Mouse (Mus musculus) forebrain, embryonic 12.5 days (tissue): ENCODE results near the gene Kcnab3. TPM values are rescaled to one million over a fixed set of nuclear protein-coding genes. Genes with fewer than 3 reads are reported as not detected.
A peak's percentile ranks its signal among the peaks of the same experiment; 100 is the strongest.

Experiments used
- ATAC-seq: fragments of 200-750 bp; cut with Nextera tagmentation; 2 replicates; pipeline ENCODE4 v1.8.0; 2017; ENCODE audit warnings: moderate TSS enrichment; ENCODE audit not compliant: low FRiP score
- H3K27ac ChIP-seq: fragments of 300-500 bp; sonication (generic); 2 replicates; pipeline ENCODE4 v1.5.1; 2016; ENCODE audit warnings: mild to moderate bottlenecking
- H3K27me3 ChIP-seq: fragments of 300-500 bp; sonication (generic); 2 replicates; pipeline ENCODE4 v1.6.1; 2016; ENCODE audit warnings: mild to moderate bottlenecking
- H3K36me3 ChIP-seq: fragments of 300-500 bp; sonication (generic); replicated peaks from 2 replicates; pipeline ENCODE4 v1.6.1; 2016; ENCODE audit warnings: mild to moderate bottlenecking
- H3K4me1 ChIP-seq: fragments of 300-500 bp; sonication (generic); 2 replicates; pipeline ENCODE4 v1.6.1; 2016
- H3K4me2 ChIP-seq: fragments of 300-500 bp; sonication (generic); 2 replicates; pipeline ENCODE4 v1.6.1; 2016; ENCODE audit warnings: mild to moderate bottlenecking, moderate library complexity
- H3K4me3 ChIP-seq: fragments of 300-500 bp; sonication (generic); replicated peaks from 2 replicates; pipeline ENCODE4 v1.5.1; 2016; ENCODE audit warnings: mild to moderate bottlenecking
- H3K9ac ChIP-seq: fragments of 300-500 bp; sonication (generic); 2 replicates; pipeline ENCODE4 v1.6.1; 2016; ENCODE audit warnings: mild to moderate bottlenecking
- H3K9me3 ChIP-seq: fragments of 300-500 bp; sonication (generic); 2 replicates; pipeline ENCODE4 v1.6.1; 2016
- WGBS: fragments of 180-500 bp; shearing (Covaris S2); methylation state at CpG from one replicate; pipeline ENCODE4 v1.1.7; 2016; 5-methylcytosine and 5-hydroxymethylcytosine counted together
- polyA plus RNA-seq: library from polyadenylated mRNA; unstranded; fragments of >200 nt; fragmentation: Nextera tagmentation; extraction: Ambion mirVana; gene quantifications from 2 replicates; pipeline ENCODE4 v1.2.1, GENCODE M21; 2016

The Kcnab3 gene
- polyA plus RNA-seq, 1 experiment from 2014 or later: 5.5 TPM

DNA sequence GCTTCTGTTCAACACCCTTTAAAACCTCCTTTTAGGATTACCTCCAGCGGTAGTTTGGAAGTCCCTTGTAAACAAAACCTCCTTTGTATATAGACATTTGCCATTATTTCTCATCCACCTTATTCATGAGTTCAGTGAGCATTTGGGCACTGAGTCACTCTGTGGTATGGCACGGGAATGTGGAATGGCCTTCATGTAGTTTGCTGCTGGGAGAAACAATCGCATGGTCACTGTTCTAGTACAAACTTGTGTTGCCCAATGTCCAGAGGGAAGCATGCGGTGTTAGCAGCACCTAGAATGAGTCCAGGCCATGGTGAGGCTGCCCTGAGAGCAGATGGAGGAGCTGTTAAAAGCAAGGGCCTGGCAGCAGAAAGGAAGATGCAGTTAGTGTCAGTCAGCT is 8.7 kb downstream of the Kcnab3 start:
- Histone ChIP-seq H3K27ac (no peak overlapping the region), H3K9ac (no peak overlapping the region), H3K4me2 (no peak overlapping the region), H3K36me3 (no peaks in the 10 kb centered on the region), H3K9me3 (0 out of 2 replicates have a peak, but pooled peaks cover 5% of the 10 kb centered on the region), H3K4me1 (peaks cover 18% of the 10 kb centered on the region), H3K4me3 (no peak overlapping the region), H3K27me3 (peaks cover 23% of the 10 kb centered on the region)
- no peak for ATAC-seq
- 67% methylated on average over 4 of the region's 4 CpGs for WGBS

DNA sequence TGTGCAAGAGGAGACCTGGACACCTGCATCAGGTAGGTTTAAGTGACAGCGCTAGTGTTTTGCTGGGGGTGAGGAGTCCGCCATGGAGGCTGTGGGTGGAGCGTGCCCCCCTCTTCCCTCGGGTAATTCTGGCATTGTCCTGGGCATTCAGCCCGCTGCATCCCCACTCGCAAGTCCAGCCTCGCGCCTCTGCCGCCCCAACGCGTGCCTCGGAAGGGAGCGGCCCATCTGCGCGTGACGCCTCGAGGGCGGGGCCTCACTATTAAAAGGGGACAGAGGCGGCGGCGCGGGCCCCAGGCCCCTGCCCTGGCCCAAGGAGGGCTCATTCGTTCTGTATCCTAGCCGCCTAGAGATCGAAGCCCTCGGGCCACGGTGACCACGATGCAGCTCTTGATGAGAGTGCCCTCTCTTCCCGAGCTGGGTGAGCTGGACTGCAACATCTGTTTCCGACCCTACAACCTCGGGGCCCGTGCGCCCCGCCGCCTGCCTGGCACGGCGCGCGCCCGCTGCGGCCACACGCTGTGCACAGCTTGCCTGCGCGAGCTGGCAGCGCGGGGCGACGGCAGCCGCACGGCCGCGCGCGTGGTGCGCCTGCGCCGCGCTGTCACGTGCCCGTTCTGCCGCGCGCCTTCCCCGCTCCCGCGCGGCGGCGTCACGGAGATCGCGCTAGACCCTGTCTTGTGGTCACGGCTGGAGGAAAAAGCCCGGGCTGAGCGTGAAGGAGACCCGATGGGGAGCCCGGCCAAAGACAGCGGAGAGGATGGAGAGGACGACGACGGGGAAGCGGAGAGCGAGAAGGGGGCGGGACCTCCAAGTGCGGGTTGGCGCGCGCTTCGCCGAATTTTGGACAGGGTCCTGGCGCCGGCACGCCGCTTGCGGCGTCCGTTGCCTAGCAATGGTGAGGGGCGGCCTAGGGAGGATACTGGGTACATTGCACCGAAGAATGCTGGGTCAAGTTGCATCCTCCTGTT is 14.4 kb downstream of the Kcnab3 start, which contains the start of gene Rnf227:
Rnf227 (plus strand) TSS at position 301 of the 971 bp plus-strand sequence.
- Histone ChIP-seq H3K27me3 (peaks cover 12% of the 10 kb centered on the region), H3K4me3 (peak within 1 kb of the TSS; percentile 54), H3K27ac (peak within 1 kb of the TSS; percentile 87), H3K9ac (peak within 1 kb of the TSS; percentile 59), H3K36me3 (peaks cover 28% of the 10 kb centered on the region), H3K4me1 (peaks cover 16% of the 10 kb centered on the region), H3K9me3 (0 out of 2 replicates have a peak, but pooled peaks cover 5% of the 10 kb centered on the region), H3K4me2 (peak within 1 kb of the TSS; percentile 79)
- 1% methylated on average over 99 of the region's 99 CpGs for WGBS
- ATAC-seq: peak; percentile 88

DNA sequence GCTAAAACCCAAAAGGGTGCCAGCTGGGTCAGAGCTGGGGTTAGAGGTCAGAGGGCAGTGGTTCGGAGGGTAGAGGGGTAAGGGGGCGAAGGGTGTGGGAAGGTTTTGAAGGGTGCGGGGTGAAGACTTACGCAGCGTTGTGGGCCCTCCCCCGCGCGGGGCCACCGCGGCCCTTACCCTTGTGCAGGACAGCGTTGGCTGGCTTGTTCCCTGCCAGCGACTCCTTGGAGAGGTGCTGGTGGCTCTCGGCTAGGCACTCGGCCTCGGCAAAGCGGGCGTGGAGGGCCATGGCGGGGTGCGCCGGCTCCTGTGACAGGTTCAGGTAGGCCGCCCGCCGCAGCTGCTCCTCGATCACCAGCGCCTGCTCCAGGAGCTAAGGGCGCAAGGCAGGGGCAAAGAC is 20.4 kb downstream of the Kcnab3 start:
- Histone ChIP-seq H3K4me3 (no peak overlapping the region), H3K27ac (no peak overlapping the region), H3K4me2 (no peak overlapping the region), H3K4me1 (peaks cover 2% of the 10 kb centered on the region), H3K27me3 (no peaks in the 10 kb centered on the region), H3K9me3 (no peaks in the 10 kb centered on the region), H3K9ac (no peak overlapping the region), H3K36me3 (peaks cover 88% of the 10 kb centered on the region)
- no peak for ATAC-seq
- 92% methylated on average over 26 of the region's 26 CpGs for WGBS

DNA sequence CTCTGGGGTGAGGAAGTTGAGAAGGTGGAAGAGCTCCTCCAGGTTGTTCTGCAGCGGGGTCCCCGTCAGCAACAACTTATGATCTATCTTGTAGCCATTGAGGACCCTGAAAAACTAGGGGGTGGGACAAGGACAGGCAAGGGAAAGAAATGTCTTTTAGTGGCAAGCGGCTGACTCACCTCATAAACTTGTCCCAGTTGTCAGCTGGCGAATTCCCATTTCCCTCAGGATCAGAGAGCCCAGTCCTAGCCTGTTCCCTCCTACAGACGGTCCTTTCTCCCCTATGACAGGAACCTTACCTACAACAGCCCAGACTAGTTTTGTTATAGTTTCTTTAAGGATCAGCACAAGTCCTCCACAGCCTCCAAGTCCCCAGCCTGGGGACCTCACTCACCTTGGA is 30.5 kb downstream of the Kcnab3 start:
- 96% methylated on average over 5 of the region's 5 CpGs for WGBS
- Histone ChIP-seq H3K4me3 (no peak overlapping the region), H3K9ac (no peak overlapping the region), H3K27me3 (no peaks in the 10 kb centered on the region), H3K27ac (no peak overlapping the region), H3K9me3 (no peaks in the 10 kb centered on the region), H3K36me3 (peaks cover 100% of the 10 kb centered on the region), H3K4me2 (no peak overlapping the region), H3K4me1 (no peaks in the 10 kb centered on the region)
- no peak for ATAC-seq

DNA sequence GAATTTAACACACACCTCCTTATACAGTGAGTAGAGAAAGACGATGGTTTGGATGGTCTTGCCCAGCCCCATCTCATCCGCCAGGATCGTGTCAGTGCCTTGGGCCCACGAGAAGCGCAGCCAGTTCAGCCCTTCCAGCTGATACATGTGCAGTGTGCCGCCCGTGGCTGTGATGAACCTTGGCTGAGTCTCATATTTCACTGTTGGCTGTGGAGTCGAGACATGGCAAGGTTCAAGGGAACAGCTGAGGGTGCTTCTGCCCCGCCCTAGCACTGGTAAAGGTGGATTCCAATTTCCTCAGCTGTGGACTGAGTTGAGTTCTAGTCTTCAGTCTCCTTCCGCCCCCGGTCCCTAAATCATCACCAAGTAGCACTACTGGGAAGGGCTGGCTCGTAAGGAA is 31.6 kb downstream of the Kcnab3 start:
- Histone ChIP-seq H3K27me3 (no peaks in the 10 kb centered on the region), H3K4me1 (peaks cover 8% of the 10 kb centered on the region; the same call in 1 of the 2 replicates), H3K4me2 (no peak overlapping the region), H3K36me3 (peaks cover 99% of the 10 kb centered on the region), H3K9me3 (no peaks in the 10 kb centered on the region), H3K4me3 (no peak overlapping the region), H3K27ac (no peak overlapping the region), H3K9ac (no peak overlapping the region)
- WGBS: 93% methylated on average over 12 of the region's 12 CpGs
- no peak for ATAC-seq

DNA sequence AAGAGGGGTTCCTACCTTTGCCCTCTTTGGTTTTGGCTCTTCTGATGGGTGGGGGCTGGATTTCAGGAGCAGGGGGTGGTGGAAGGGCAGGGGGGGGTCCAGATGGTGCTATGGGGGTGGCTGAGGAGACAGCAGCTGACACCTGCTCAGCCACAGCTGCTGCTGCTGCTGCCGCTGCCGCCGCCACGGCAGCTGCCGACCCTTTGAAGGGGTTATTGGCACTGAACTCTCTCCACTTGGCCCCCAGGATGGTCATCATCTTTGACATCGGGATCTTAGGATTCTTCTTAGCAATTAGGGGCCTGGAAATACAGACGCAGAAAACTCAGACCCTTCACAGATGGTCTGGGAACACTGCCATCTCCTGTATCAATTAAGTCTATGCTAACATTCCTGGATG is 36.0 kb downstream of the Kcnab3 start:
- Histone ChIP-seq H3K4me3 (no peak overlapping the region), H3K4me2 (no peak overlapping the region), H3K36me3 (peaks cover 68% of the 10 kb centered on the region), H3K27me3 (no peaks in the 10 kb centered on the region), H3K4me1 (peaks cover 33% of the 10 kb centered on the region), H3K9ac (no peak overlapping the region), H3K9me3 (no peaks in the 10 kb centered on the region), H3K27ac (no peak overlapping the region)
- 52% methylated on average over 7 of the region's 7 CpGs for WGBS
- no peak for ATAC-seq

DNA sequence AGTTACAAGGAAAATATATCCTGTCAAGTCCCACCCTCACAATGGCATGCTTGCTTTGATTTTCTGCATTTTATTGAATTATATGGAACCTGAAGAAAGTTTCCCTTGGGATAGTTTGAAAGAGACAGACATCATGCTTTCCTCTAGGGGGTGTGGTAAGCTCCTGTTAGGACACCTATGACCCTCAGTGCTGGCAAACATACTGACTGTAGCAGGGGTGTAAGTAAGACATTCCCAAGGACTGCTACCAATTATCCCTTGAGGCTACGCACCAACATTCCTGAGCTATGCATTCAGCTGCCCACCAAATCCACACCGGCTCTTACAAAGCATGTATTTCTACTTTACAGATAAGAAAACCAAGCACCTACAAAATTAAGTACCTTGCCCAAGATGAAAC is 36.4 kb downstream of the Kcnab3 start:
- 0 out of 2 replicates have a peak overlapping the region, but pooled peaks have one; percentile 8 for H3K27ac ChIP-seq
- no peak overlapping the region for H3K4me2 ChIP-seq
- H3K4me1 ChIP-seq: peaks cover 34% of the 10 kb centered on the region
- H3K27me3 ChIP-seq: no peaks in the 10 kb centered on the region
- H3K9me3 ChIP-seq: no peaks in the 10 kb centered on the region
- no peak overlapping the region for H3K9ac ChIP-seq
- H3K4me3 ChIP-seq: no peak overlapping the region
- 85% methylated on average over 2 of the region's 2 CpGs for WGBS
- H3K36me3 ChIP-seq: peaks cover 64% of the 10 kb centered on the region
- ATAC-seq: no peak

DNA sequence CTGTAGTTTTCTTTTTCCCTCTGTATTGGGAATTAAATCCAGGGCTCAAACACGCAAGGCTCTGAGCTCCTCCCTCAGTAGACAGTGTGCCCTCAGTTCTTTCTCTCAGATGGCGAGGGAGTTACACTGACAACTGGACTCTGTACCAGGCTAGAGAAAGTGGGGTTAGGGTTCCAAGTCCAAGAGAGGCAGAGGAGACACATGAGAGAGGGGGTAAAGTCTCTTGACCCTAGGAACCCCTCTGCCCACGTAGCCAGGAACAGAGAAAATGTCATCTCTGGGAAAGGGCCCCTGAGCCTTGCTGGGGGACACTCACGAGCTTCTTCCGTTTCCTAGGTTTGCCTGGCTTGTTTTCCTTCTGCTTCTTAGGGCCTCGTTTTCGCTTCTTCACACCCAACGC is 38.3 kb downstream of the Kcnab3 start:
- WGBS: 58% methylated on average over 8 of the region's 8 CpGs
- Histone ChIP-seq H3K9ac (peak overlapping the region; percentile 66), H3K4me2 (peak overlapping the region; percentile 78), H3K36me3 (peaks cover 45% of the 10 kb centered on the region), H3K27ac (peak overlapping the region; percentile 100), H3K4me1 (peaks cover 44% of the 10 kb centered on the region), H3K27me3 (no peaks in the 10 kb centered on the region), H3K4me3 (peak overlapping the region; percentile 99; the same call in 1 of the 2 replicates), H3K9me3 (no peaks in the 10 kb centered on the region)
- no peak for ATAC-seq

DNA sequence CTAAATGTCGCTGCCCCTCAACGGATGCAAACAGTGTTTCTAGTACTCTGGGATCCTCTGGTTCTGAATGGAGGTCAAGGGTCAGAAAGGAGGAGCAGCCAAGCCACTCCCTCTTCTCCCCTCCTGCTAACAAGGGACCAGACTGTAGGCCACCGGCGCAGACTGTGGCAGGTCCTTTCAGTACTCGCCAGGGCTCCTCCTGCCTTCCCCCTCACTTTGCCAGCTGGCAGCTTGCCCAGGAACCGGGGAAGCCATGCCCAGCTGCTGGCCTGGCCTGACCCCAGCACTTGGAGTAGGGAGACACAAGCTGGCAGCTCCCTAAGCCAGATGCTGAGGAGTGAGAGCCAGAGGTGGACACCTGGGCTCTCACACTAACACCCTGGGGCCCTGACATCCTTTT is 38.9 kb downstream of the Kcnab3 start:
- H3K4me1 ChIP-seq: peaks cover 47% of the 10 kb centered on the region
- WGBS: 1% methylated on average over 6 of the region's 6 CpGs

DNA sequence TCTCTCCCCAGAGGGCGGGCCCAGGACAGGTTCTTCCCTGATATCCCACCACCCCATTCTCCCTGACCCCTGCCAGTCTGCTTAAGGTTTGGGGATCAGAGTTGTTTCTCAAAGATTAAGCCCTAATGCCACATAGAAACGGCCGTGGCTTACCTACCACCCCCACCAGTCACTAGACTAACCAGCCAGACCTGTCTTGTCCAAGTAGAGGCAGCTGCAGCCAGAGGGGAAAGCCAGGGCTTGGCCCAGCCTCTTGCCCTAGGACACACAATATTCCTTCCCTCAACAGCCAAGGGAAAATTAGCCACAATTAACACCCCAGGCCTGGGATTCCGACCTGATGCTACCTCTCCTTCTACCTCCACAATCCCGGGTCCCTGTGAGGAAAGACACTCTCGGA is 39.7 kb downstream of the Kcnab3 start:
- Histone ChIP-seq H3K4me1 (peaks cover 51% of the 10 kb centered on the region), H3K27me3 (no peaks in the 10 kb centered on the region), H3K9me3 (no peaks in the 10 kb centered on the region), H3K27ac (peak overlapping the region; percentile 100), H3K4me3 (peak overlapping the region; percentile 99), H3K4me2 (peak overlapping the region; percentile 78), H3K36me3 (peaks cover 31% of the 10 kb centered on the region), H3K9ac (peak overlapping the region; percentile 66)
- peak; percentile 2; the same call in 1 of the 2 replicates for ATAC-seq
- WGBS: 24% methylated on average over 6 of the region's 6 CpGs

More for the DNA sequence above, 38.9 kb downstream of the Kcnab3 start:
- peak overlapping the region; percentile 99; the same call in 1 of the 2 replicates for H3K4me3 ChIP-seq
- peaks cover 39% of the 10 kb centered on the region for H3K36me3 ChIP-seq
- peak overlapping the region; percentile 78 for H3K4me2 ChIP-seq
- peak overlapping the region; percentile 66 for H3K9ac ChIP-seq
- H3K9me3 ChIP-seq: no peaks in the 10 kb centered on the region
- peak overlapping the region; percentile 100 for H3K27ac ChIP-seq
- no peaks in the 10 kb centered on the region for H3K27me3 ChIP-seq
- peak; percentile 36; the same call in 1 of the 2 replicates for ATAC-seq

DNA sequence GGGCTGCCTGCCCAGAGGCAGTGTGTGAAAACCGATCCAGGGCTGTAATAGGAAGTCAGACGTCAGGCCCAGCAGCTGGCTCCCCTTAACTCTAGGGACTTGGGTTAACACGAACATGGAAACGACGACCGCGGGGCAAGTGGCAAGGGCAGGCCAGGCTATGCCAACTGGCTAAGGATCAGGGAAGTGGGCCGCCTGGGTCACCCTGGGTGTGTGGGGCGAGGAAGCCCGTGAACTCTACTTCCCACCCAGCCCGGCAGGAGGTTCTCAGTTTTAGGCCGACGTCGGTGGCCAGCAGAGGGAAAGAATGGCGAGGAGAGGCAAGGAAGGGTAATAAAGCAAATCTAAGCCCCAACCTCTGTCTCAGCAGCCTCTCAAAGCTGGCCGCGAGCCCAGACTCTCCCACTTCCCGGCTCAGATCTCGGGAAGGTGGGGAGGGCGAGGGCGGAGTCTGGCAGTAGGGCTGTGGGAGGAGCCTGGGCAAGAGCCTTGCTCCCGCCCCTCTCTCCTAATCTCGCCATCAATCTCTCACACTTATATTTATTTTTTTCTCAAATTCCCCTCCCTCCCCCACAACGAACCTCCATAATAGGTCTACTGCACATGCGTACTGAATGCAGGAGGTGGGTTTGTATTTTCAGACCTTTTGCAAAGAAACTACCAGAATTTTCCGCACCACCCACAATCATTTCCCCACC is 40.2 kb downstream of the Kcnab3 start:
- peaks cover 25% of the 10 kb centered on the region for H3K36me3 ChIP-seq

More for the DNA sequence above, 40.2 kb downstream of the Kcnab3 start:
- peak overlapping the region; percentile 78 for H3K4me2 ChIP-seq
- peak overlapping the region; percentile 100 for H3K27ac ChIP-seq
- peak overlapping the region; percentile 99 for H3K4me3 ChIP-seq
- peak; percentile 85 for ATAC-seq
- H3K4me1 ChIP-seq: peaks cover 57% of the 10 kb centered on the region
- H3K9me3 ChIP-seq: no peaks in the 10 kb centered on the region
- no peaks in the 10 kb centered on the region for H3K27me3 ChIP-seq
- H3K9ac ChIP-seq: peak overlapping the region; percentile 100
- under 1% methylated on average over 26 of the region's 26 CpGs for WGBS
